Mouse (Mus musculus) hindbrain, embryonic 15.5 days (tissue): ENCODE data around the gene Olfr394. TPM values are rescaled to one million over a fixed set of nuclear protein-coding genes. Genes with fewer than 3 reads are reported as not detected.
"Not testable (repeated sequence)": the region's sequence is repeated elsewhere in the genome, so short reads cannot be mapped to it uniquely, and the experiment has no call there.

Experiments
- ATAC-seq: fragments of 200-750 bp; cut with Nextera tagmentation; 2 replicates; pipeline ENCODE4 v1.8.0; 2017; ENCODE audit warnings: low read depth, moderate number of reproducible peaks, moderate TSS enrichment; ENCODE audit not compliant: low FRiP score
- H3K27ac ChIP-seq: fragments of 300-500 bp; sonication (generic); replicated peaks from 2 replicates; pipeline ENCODE4 v1.5.1; 2015; ENCODE audit warnings: mild to moderate bottlenecking, inconsistent platforms
- H3K27me3 ChIP-seq: fragments of 300-500 bp; sonication (generic); 2 replicates; pipeline ENCODE4 v1.6.1; 2015; ENCODE audit warnings: control low read depth, inconsistent platforms
- H3K36me3 ChIP-seq: fragments of 300-500 bp; sonication (generic); 2 replicates; pipeline ENCODE4 v1.6.1; 2015; ENCODE audit warnings: control low read depth, inconsistent platforms
- H3K4me1 ChIP-seq: fragments of 300-500 bp; sonication (generic); replicated peaks from 2 replicates; pipeline ENCODE4 v1.6.1; 2015; ENCODE audit warnings: control low read depth, inconsistent platforms
- H3K4me2 ChIP-seq: fragments of 300-500 bp; sonication (generic); 2 replicates; pipeline ENCODE4 v1.6.1; 2015; ENCODE audit warnings: moderate library complexity, mild to moderate bottlenecking, inconsistent platforms
- H3K4me3 ChIP-seq: fragments of 300-500 bp; sonication (generic); 2 replicates; pipeline ENCODE4 v1.5.1; 2015; ENCODE audit warnings: mild to moderate bottlenecking, inconsistent platforms
- H3K9ac ChIP-seq: fragments of 300-500 bp; sonication (generic); 2 replicates; pipeline ENCODE4 v1.6.1; 2015; ENCODE audit warnings: inconsistent platforms
- H3K9me3 ChIP-seq: fragments of 300-500 bp; sonication (generic); 2 replicates; pipeline ENCODE4 v1.6.1; 2016; ENCODE audit warnings: control low read depth, inconsistent platforms
- WGBS: fragments of 180-500 bp; shearing (Covaris S2); methylation state at CpG from one replicate; pipeline ENCODE4 v1.1.7; 2015; 5-methylcytosine and 5-hydroxymethylcytosine counted together
- polyA plus RNA-seq: library from polyadenylated mRNA; unstranded; fragments of >200 nt; fragmentation: Nextera tagmentation; extraction: Ambion mirVana; gene quantifications from 2 replicates; pipeline ENCODE4 v1.2.1, GENCODE M21; 2015

The Olfr394 gene
- not detected in 2 replicates for polyA plus RNA-seq

DNA sequence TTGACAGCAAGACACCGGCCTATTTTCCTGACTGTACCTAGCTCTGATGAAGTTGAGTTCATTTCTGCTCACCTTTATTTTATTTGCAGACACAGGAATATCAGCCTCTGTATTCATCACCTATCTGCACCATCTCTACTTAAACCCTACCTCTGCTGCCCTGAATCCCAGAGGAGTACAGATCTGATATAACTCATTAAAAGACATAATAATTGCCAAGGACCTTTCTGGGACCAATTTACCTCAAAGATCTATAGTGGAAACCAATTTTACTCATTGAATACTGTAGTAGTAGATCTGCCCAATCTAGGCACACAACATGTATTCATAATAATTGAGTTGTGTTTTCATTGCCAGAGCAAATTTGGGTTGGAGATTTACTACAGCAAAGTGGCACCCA lies at the start of gene Olfr394:
TSS of gene Olfr394 (minus strand) at position 101 of the 400 bp plus-strand sequence.
- no peaks in the 10 kb centered on the region for H3K36me3 ChIP-seq
- no peak for ATAC-seq
- no peak within 1 kb of the TSS for H3K4me2 ChIP-seq
- H3K27me3 ChIP-seq: no peaks in the 10 kb centered on the region
- no peaks in the 10 kb centered on the region for H3K9me3 ChIP-seq
- no peak within 1 kb of the TSS for H3K9ac ChIP-seq
- no peak within 1 kb of the TSS for H3K4me3 ChIP-seq
- H3K27ac ChIP-seq: no peak within 1 kb of the TSS
- no peaks in the 10 kb centered on the region for H3K4me1 ChIP-seq
- 85% methylated on average over 1 of the region's 1 CpGs for WGBS

DNA sequence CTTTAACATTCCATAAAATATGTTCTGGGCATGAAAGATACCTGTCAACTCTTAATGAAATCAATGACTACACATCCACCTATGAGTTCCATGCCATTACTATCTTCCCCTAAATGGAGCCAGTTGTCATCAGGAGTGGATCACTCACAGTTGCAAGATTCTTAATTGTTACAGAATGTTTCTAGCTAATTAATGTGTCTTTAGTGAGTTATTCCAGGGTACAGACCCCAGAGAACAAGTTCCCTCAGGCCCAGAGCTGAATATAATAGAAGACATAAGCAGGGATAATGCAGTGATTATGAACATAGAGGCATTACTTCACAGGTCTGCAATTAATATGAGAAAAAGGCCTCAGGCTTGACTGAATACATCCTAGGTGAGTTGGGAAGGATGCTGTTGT lies 45.8 kb upstream of the Olfr394 start, which contains the start of gene Olfr23:
TSS of gene Olfr23 (plus strand) at position 301 of the 400 bp plus-strand sequence.
- H3K4me3 ChIP-seq: no peak within 1 kb of the TSS
- no peak for ATAC-seq
- H3K27me3 ChIP-seq: no peaks in the 10 kb centered on the region
- no peak within 1 kb of the TSS for H3K27ac ChIP-seq
- H3K36me3 ChIP-seq: no peaks in the 10 kb centered on the region
- H3K9ac ChIP-seq: no peak within 1 kb of the TSS
- no peaks in the 10 kb centered on the region for H3K4me1 ChIP-seq
- H3K4me2 ChIP-seq: no peak within 1 kb of the TSS
- 0 out of 2 replicates have a peak, but pooled peaks cover 3% of the 10 kb centered on the region for H3K9me3 ChIP-seq

DNA sequence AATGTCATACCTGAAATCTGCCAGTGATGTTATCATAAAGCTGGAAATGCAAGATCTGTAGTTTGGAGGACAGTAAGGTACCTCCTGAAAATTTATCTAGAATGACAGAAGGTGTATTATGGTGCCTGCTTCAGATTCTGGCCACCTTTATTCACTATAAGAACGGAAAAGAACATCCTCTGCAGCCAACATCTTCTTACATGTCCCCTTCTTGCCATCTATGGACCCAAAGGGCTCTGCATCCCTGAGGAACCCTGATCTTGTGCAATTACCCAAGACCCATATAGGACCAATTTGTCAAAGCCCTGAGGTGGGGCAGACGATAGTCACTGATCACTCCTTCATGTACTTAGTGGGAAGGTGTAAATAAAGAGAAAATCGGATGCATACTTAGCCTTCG lies 18.6 kb upstream of the Olfr394 start, which contains the start of gene Olfr395:
TSS of gene Olfr395 (minus strand) at position 101 of the 400 bp plus-strand sequence.
- H3K9me3 ChIP-seq, ATAC-seq: not testable (repeated sequence)

DNA sequence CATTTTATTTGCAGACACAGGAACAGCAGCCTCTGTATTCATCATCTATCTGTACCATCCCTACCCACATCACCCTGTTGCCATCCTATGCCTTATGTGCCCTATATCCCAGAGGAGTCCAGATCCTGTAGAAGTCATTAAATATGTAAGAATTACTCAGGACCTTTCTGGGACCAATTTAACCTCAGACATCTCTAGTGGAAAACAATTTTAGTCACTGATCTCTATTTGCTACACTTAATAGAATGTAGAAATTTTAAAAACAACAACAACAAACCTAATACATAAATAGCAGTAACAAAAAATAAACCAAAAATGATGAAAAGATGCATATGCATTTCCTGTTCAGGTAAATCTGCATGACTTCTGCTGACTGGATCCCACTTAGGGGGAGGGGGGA lies 39.2 kb downstream of the Olfr394 start, which contains the start of gene Olfr393:
TSS of gene Olfr393 (minus strand) at position 101 of the 400 bp plus-strand sequence.
- ATAC-seq: no peak
- no peak within 1 kb of the TSS for H3K9ac ChIP-seq

More for the DNA sequence above, 18.6 kb upstream of the Olfr394 start, which contains the start of gene Olfr395:
- H3K4me1 ChIP-seq, H3K27me3 ChIP-seq, H3K9ac ChIP-seq, H3K27ac ChIP-seq, H3K4me2 ChIP-seq, H3K4me3 ChIP-seq, H3K36me3 ChIP-seq: not testable (repeated sequence)
- 83% methylated on average over 4 of the region's 4 CpGs for WGBS

More for the DNA sequence above, 39.2 kb downstream of the Olfr394 start, which contains the start of gene Olfr393:
- Histone ChIP-seq H3K9me3 (0 out of 2 replicates have a peak, but pooled peaks cover 3% of the 10 kb centered on the region), H3K4me1 (no peaks in the 10 kb centered on the region), H3K4me2 (no peak within 1 kb of the TSS), H3K36me3 (no peaks in the 10 kb centered on the region), H3K4me3 (no peak within 1 kb of the TSS), H3K27ac (no peak within 1 kb of the TSS), H3K27me3 (no peaks in the 10 kb centered on the region)

Other genes starting within 250 kb of the Olfr394 start
- gene Zfp735, start 202.0 kb downstream of the Olfr394 start, polyA plus RNA-seq: not detected in 2 replicates
- not detected in 2 replicates for gene Olfr389, start 110.1 kb downstream of the Olfr394 start, polyA plus RNA-seq
- not detected in 2 replicates for gene Olfr390, start 107.8 kb downstream of the Olfr394 start, polyA plus RNA-seq
- gene Olfr391-ps, start 87.7 kb downstream of the Olfr394 start, polyA plus RNA-seq: not detected in 2 replicates
- not detected in 2 replicates for gene Olfr392, start 73.7 kb downstream of the Olfr394 start, polyA plus RNA-seq
- not detected in 2 replicates for gene Olfr393, start 39.3 kb downstream of the Olfr394 start, polyA plus RNA-seq
- gene Olfr395, start 18.5 kb upstream of the Olfr394 start, polyA plus RNA-seq: not detected in 2 replicates
- not detected in 2 replicates for gene Olfr23, start 45.9 kb upstream of the Olfr394 start, polyA plus RNA-seq
- not detected in 2 replicates for gene Olfr397, start 70.0 kb upstream of the Olfr394 start, polyA plus RNA-seq
- not detected in 2 replicates for gene Olfr398, start 99.6 kb upstream of the Olfr394 start, polyA plus RNA-seq
- not detected in 2 replicates for gene Olfr139, start 165.8 kb upstream of the Olfr394 start, polyA plus RNA-seq
- gene Olfr399, start 165.8 kb upstream of the Olfr394 start, polyA plus RNA-seq: not detected in 2 replicates
- gene Zfp616, start 179.2 kb upstream of the Olfr394 start, polyA plus RNA-seq: not detected in 2 replicates
- gene Olfr401, start 222.9 kb upstream of the Olfr394 start, polyA plus RNA-seq: not detected in 2 replicates